Mouse (Mus musculus): ENCODE data around the gene Ak2. TPM values are rescaled to one million over a fixed set of nuclear protein-coding genes. Genes with fewer than 3 reads are reported as not detected.

The Ak2 gene
- total RNA-seq, 2 experiments from 2014 or later = 24.3 to 29.6 TPM

DNA sequence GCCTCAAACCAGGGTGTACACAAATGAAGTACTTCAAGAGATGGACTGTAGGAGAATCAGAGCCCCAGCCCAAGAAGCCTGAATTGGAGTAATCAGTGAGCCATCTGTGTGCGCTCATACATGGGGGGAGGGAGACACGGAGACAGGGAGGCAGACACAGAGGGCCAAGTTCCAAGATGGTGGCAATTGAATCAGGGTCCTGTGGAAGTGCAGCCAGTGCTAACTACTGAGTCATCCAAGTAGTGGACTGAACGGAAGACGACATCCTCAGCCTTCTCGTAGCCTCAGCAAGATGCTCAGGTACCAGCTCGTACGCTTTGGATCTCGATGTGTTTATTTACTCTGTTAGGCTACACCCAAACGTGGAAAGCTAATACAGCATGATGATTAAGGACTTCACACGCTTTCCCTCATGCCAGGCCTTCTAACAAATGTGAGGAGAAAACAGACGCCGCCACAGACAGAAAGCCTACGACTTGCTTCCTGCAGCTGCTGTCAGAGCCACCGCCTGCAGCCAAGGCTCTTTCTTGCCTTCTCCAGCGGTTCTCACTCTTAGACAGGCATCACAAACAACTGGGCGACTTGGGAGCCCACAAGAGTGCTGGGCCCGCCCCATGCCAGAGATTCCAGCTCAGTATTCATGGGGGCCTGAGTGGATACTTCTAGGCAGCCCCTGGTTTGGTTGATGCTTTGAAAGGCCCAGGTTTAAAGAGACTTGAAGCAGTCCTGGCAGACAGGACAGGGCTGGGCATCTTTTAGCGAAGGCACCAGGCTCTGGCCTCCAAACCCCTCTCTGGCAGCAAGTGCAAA lies 21.9 kb upstream of the Ak2 start:
- intact Hi-C loops (cut with DNase I) = no loop called here
- no peak for DNase-seq (ENCODE audit: low spot score in 2 of 2)

DNA sequence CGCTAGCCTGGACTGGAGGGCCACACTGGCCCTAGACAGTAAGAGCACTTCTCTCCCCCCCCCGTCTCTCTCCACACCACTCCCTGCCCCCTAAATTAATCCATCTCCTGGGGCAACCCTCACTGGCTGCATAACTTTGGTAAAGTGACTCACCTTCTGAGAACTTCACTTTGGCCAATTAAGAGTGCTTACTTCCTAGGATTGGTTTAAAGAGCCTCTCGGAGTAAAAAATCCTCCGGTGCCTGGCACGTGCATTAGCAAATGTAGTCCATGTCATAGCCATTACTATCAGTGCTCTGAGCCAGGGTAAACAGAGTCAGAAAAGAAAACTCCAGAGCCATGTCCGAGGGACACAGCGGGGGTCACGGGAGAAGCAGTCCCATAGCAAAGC lies 21.3 kb upstream of the Ak2 start:
- intact Hi-C loops (cut with DNase I) = no loop called here
- DNase-seq (ENCODE audit: low spot score in 2 of 2) = no peak

DNA sequence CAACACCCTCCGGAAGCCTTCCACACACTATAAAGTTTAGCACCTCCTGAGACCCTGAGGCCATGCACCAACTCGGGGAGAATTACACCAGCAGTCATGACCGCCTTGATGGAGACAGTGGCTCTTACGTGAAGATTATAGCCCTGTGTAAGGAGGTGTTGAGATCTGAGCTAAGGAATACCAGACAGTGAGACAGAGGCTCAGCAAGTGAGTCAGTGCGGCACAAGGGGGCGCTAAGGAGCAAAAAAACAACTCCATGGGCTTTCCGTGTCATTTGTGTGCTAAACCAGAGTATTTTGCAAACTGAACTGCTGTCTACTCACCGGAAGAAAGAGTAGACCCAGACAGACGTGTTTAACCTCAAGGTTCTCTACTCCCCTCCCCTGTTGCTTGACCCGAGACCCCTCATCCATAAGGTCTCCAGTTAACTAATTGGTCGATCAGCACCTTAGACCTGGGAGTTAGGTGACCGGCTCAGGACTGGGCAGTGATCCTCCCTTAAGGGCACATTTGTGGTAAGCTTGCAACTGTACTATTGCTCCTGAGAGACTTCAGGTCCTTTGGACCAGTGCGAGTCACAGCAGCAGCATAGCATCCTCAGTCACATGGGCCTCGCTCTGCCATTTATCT lies 20.6 kb upstream of the Ak2 start:
- intact Hi-C loops (cut with DNase I) = loop anchor here (1.0 kb wide), 1 partner anchor 111 kb away; no protein-coding TSS in a partner anchor
- peak; percentile 74 to 82 for DNase-seq (ENCODE audit: low spot score in 2 of 2)

DNA sequence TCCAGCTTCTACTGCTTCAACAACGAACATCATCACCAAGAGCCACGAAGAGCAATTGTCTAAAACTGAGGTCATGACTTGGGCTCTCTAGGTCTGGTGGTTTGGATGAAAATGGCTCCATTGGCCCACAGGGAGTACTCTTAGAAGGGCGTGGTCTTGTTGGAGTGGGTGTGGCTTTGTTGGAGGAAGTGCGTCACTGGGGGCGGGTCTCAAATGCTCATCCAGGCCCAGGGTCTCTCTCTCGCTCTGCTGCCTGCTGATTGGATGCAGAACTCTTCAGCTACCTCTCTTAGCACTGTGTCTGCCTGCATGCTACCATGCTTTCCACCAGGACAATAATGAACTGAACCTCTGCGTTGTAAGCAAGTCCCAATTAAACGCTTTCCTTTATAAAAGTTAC lies 17.1 kb upstream of the Ak2 start:
- DNase-seq (ENCODE audit: low spot score in 2 of 2) = no peak
- intact Hi-C loops (cut with DNase I) = no loop called here

DNA sequence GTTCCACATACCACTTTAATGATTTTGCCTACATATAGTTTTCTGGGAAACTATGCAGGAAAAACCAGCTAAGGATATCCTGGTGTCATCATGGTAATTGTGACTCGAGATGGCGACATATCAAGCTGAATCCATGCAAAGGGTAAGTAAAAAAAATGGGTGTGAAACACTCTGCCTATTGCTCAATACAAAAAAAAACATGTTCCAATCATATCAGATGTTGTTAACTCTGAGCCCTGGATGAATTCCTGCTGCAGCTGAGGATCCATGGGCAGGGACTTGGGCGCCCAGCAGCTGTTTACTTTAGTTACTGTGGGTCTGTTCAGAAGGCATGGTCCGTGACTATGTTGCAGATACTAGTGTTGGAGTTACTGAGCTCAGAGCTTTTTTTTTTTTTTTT lies 15.2 kb upstream of the Ak2 start:
- intact Hi-C loops (cut with DNase I) = no loop called here

DNA sequence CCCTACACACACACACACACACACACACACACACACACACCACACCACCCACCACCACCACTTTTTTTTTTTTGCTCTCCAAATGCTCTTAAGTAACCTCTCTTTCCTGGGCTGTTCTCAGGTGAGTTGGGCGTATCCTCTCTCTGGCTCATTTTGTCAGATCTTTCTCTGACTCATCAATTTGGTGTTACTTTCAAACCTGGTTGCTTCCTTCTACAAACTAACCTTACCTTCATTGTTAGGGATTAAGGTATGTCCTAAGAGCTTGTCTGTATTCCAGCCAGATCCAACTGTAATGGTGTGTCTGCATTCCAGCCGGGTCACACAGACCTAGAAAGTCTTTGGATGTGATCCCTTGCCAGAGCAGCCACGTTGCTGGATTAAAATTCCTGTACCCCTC lies 14.5 kb upstream of the Ak2 start:
- DNase-seq (ENCODE audit: low spot score in 2 of 2) = no peak
- intact Hi-C loops (cut with DNase I) = no loop called here

More for the DNA sequence above, 15.2 kb upstream of the Ak2 start:
- no peak for DNase-seq (ENCODE audit: low spot score in 2 of 2)

GRCm38 (mm10) chr4:128978634-128979033 lies 13.1 kb upstream of the Ak2 start:
- intact Hi-C loops (cut with DNase I) = no loop called here

DNA sequence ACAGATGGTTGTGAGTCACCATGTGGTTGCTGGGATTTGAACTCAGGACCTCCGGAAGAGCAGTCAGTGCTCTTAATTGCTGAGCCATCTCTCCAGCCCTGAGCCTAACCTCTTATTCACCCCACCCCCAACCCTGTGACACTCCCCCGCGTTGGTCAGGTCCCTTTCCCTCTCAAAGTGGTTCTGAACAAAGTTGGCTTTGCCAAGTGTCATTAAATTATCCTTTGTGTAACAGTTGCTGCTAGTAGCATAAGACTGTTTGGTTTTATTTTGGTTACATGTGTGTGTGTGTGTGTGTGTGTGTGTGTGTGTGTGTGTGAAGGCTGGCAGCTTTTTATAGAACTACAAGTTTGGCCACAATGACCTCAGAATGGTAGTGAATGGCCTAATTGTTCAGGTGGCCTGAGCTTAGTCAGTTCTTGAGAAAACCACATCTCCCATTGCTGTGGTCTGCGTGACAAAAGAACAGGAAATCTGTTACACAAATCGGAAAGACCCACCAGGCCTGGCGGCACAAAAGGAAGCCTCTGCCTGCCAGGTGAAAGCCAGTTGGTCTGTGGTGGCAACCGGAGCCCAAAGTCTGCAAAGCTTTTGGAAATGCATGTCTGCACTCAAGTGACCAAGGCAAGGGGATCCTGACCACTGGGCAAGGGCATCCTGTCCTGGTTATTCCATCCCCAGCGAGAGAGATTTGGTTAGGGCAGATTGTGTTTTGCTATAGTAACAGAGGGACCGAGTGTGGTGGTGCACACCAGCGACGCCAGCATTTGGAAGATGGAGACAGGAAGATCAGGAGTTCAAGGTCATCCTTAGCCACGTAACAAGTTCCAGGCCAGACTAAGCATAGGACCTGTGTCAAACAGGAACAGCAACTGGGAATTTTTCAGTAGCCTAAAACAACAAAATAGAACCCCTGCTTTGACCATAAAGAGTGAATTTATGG lies 10.6 kb upstream of the Ak2 start:
- no peak for DNase-seq (ENCODE audit: low spot score in 2 of 2)
- intact Hi-C loops (cut with DNase I) = no loop called here

More at GRCm38 (mm10) chr4:128978634-128979033, 13.1 kb upstream of the Ak2 start:
- no peak for DNase-seq (ENCODE audit: low spot score in 2 of 2)

GRCm38 (mm10) chr4:128981833-128982180 lies 10.0 kb upstream of the Ak2 start:
- DNase-seq (ENCODE audit: low spot score in 2 of 2) = no peak
- intact Hi-C loops (cut with DNase I) = no loop called here

- no peak for DNase-seq (ENCODE audit: low spot score in 2 of 2)
- intact Hi-C loops (cut with DNase I) = no loop called here
These were observed 8.6 kb upstream of the Ak2 start for GRCm38 (mm10) chr4:128983151-128983550.

DNA sequence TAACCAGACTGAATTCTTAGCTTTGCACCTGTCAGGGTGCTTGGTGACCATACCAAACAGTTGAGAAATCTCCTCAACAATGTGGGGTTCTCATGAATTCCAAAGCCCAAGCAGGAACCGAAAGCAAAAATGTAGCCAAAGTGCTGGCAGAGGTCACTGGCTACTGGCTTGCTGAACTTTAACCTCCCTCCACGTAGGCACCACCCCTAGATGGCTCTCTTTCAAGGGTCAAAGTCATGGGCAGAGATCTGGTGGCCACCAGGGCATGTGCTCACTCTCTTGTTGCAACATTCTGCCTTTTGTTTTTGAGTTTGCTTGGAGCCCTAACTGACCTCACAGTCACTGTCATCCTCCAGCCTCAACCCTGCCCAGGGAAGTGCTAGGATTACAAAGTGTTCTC lies 8.1 kb upstream of the Ak2 start:
- intact Hi-C loops (cut with DNase I) = no loop called here
- no peak for DNase-seq (ENCODE audit: low spot score in 2 of 2)

- no peak for DNase-seq (ENCODE audit: low spot score in 2 of 2)
- intact Hi-C loops (cut with DNase I) = no loop called here
These were observed 7.2 kb upstream of the Ak2 start for GRCm38 (mm10) chr4:128984600-128984999.

- intact Hi-C loops (cut with DNase I) = no loop called here
- DNase-seq (ENCODE audit: low spot score in 2 of 2) = no peak
These were observed 2.8 kb upstream of the Ak2 start for GRCm38 (mm10) chr4:128988911-128989310.

- intact Hi-C loops (cut with DNase I) = no loop called here
- DNase-seq (ENCODE audit: low spot score in 2 of 2) = no peak
These were observed 2.1 kb upstream of the Ak2 start for GRCm38 (mm10) chr4:128989678-128990077.

- intact Hi-C loops (cut with DNase I) = no loop called here
- DNase-seq (ENCODE audit: low spot score in 2 of 2) = no peak
These were observed 418 bp downstream of the Ak2 start for GRCm38 (mm10) chr4:128992176-128992575.

DNA sequence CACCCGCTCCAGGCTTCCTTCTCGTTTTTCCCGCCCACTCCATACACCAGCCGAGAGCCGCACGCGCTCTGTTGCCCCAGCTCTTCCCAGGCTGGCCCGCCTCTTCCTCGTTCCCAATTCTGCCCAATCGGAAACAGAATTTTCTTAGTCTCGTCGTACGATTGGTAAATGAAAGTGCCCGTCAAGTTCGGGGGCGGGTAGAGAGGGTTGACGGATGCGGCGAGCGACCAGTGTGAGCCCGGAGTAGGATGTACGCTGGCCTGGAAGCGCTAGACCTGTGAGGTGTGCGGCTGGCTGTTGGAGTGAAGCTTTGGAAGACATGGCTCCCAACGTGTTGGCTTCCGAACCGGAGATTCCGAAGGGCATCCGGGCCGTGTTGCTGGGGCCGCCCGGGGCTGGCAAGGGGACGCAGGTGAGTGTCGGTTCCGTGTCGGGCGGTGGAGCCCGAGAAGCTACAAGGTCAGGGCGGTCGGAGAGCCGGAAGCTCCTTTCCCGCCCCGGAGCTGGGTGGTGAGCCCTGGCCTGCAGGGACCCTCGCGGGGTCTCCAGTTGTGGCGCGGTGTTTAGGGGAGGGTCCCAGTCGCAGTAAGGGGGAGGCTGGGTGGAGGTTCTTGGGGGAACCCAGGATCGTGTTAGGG lies 1.4 kb downstream of the Ak2 start:
- DNase-seq (ENCODE audit: low spot score in 2 of 2) = peak; percentile 95 to 97
- intact Hi-C loops (cut with DNase I) = no loop called here

GRCm38 (mm10) chr4:128993675-128994074 lies 1.9 kb downstream of the Ak2 start:
- no peak for DNase-seq (ENCODE audit: low spot score in 2 of 2)

GRCm38 (mm10) chr4:128995238-128995637 lies 3.5 kb downstream of the Ak2 start:
- DNase-seq (ENCODE audit: low spot score in 2 of 2) = no peak
- intact Hi-C loops (cut with DNase I) = no loop called here

More at GRCm38 (mm10) chr4:128993675-128994074, 1.9 kb downstream of the Ak2 start:
- intact Hi-C loops (cut with DNase I) = no loop called here

- DNase-seq (ENCODE audit: low spot score in 2 of 2) = no peak
These were observed 5.5 kb downstream of the Ak2 start for GRCm38 (mm10) chr4:128997258-128997657.

DNA sequence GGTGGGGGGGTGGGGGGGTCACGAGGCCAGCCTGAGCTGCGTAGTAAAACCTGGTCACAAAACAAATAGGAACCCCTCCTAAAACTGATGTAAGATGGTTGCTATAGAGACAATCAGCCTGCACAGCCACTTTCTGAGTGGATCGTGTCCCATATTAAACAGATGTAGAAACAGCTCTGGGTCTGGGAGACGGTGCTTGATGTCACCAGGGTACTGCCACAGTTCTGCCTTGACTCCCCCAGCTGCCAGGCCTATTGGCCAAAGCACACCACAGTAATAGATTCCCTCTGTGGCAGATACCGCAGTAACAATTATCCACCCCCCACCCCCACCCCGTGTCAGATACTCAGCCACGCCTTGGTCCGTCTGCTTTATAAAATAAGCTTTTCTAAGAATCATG lies 6.6 kb downstream of the Ak2 start:
- intact Hi-C loops (cut with DNase I) = no loop called here

More at GRCm38 (mm10) chr4:128997258-128997657, 5.5 kb downstream of the Ak2 start:
- intact Hi-C loops (cut with DNase I) = no loop called here

More for the DNA sequence above, 6.6 kb downstream of the Ak2 start:
- no peak for DNase-seq (ENCODE audit: low spot score in 2 of 2)
